ENCODE assay signal across 9 mouse cellular contexts in the genomic region with DNA sequence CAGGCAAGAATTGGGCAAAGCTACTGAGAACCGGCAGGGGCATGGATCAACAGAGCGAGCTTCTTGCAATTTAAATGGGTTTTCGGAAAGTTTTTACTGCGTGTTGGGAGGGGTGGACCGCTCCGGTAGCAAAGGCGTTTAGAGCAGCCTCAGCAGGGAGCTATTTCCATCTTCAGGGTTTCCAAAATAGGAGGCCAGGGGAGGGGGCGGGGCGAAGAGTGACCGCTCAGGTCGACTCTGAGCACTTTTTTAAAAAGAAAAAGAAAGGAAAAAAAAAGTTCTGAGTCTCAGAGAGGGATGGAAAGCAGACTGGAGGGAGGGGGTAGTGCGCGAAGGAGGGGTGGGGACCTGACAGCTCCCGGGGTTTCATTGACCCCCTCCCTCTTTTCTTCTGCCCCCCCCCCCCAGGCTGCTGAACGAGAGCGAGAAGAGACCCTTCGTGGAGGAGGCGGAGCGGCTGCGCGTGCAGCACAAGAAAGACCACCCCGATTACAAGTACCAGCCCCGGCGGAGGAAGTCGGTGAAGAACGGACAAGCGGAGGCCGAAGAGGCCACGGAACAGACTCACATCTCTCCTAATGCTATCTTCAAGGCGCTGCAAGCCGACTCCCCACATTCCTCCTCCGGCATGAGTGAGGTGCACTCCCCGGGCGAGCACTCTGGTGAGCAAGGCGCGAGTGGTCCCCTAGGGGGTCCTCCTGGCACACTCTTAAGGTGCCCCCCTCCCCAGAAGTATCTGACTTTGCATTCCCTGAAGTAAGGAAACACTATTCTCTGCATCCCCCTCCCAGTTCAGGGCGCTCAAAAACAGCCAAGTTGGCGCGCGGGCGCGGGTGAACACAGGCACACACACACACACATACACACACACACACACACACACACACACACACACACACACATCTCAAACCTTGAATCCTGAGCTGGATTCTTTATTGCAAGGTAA. TPM values are rescaled to one million over a fixed set of nuclear protein-coding genes. Genes with fewer than 3 reads are reported as not detected.
DNase-seq lines count a peak whose midpoint lies in the region; ATAC-seq lines count a peak whose summit lies in the region.
"Had no signal": no experiment of that assay in that cellular context is flagged by ENCODE, and none has a peak within 500 bp of the region (broad histone marks: within the 10 kb centered on the region; RNA-seq: fewer than 3 reads in every experiment).

No protein-coding gene starts in this region.

- no peaks in the 10 kb centered on the region for H3K9me3 ChIP-seq in intestine, embryonic 14.5 days (ENCODE audit: control insufficient read depth, low read length)
- H3K9me3 ChIP-seq in neural tube, embryonic 11.5 days (ENCODE audit: control insufficient read depth, low read length) = no peaks in the 10 kb centered on the region

- H3K27me3 ChIP-seq in intestine, embryonic 14.5 days (replicated peaks; ENCODE audit: control insufficient read depth, insufficient read depth, low read length) = peaks cover 55% of the 10 kb centered on the region
- peaks cover 8% of the 10 kb centered on the region; the same call in 1 of the 2 replicates for H3K27me3 ChIP-seq in neural tube, embryonic 11.5 days (ENCODE audit: control insufficient read depth, insufficient read depth, low read length)
- H3K27me3 ChIP-seq: CH12.LX had no signal

- peaks cover 10% of the 10 kb centered on the region for H3K4me1 ChIP-seq in intestine, embryonic 14.5 days (replicated peaks; ENCODE audit: control insufficient read depth, insufficient read depth, low read length)
- H3K4me1 ChIP-seq in neural tube, embryonic 11.5 days (ENCODE audit: control insufficient read depth, insufficient read depth, low read length) = peaks cover 30% of the 10 kb centered on the region

- peak overlapping the region; percentile 60 for H3K27ac ChIP-seq in intestine, embryonic 14.5 days (ENCODE audit: low read depth)
- peak overlapping the region; percentile 82 for H3K27ac ChIP-seq in neural tube, embryonic 11.5 days (ENCODE audit: low read depth, low read length)

- peak overlapping the region; percentile 57 for H3K4me3 ChIP-seq in intestine, embryonic 14.5 days (ENCODE audit: low read depth, low read length)
- H3K4me3 ChIP-seq in neural tube, embryonic 11.5 days (ENCODE audit: low read depth, low read length) = peak overlapping the region; percentile 66

- peak; percentile 17 to 21 for DNase-seq in cerebellum, postnatal 25 days
- DNase-seq in cerebellum, postnatal 36 days = no peak
- DNase-seq in urinary bladder, postnatal 14 days (ENCODE audit: low spot score) = peak; percentile 11
- no peak for DNase-seq in urinary bladder, adult 2 months (ENCODE audit: low spot score)
- peak; percentile 84 for DNase-seq in intestine, embryonic 14.5 days (ENCODE audit: low spot score)
- DNase-seq in neural tube, embryonic 11.5 days (ENCODE audit: low spot score) = peak; percentile 59
- no peak for DNase-seq in frontal cortex, postnatal 14 days (ENCODE audit: low spot score in 2 of 2)
- DNase-seq in cerebellum, adult 11-12 months = no peak

- WGBS in intestine, embryonic 14.5 days = 1% methylated on average over 42 of the region's 42 CpGs
- WGBS in neural tube, embryonic 11.5 days = under 1% methylated on average over 39 of the region's 42 CpGs

- peak overlapping the region; percentile 78 for H3K4me2 ChIP-seq in intestine, embryonic 14.5 days (ENCODE audit: low read length)
- peak overlapping the region; percentile 99 for H3K4me2 ChIP-seq in neural tube, embryonic 11.5 days (ENCODE audit: low read depth)

- peak overlapping the region; percentile 58 for H3K9ac ChIP-seq in intestine, embryonic 14.5 days (ENCODE audit: low read length)
- H3K9ac ChIP-seq in neural tube, embryonic 11.5 days (ENCODE audit: low read length) = peak overlapping the region; percentile 84

- H3K36me3 ChIP-seq in intestine, embryonic 14.5 days (ENCODE audit: control insufficient read depth, insufficient read depth, low read length) = no peaks in the 10 kb centered on the region
- 0 out of 2 replicates have a peak, but pooled peaks cover 2% of the 10 kb centered on the region for H3K36me3 ChIP-seq in neural tube, embryonic 11.5 days (ENCODE audit: control insufficient read depth, insufficient read depth, low read length)

- ATAC-seq in intestine, embryonic 14.5 days (replicated peaks; ENCODE audit: low FRiP score, low TSS enrichment, low read depth) = peak; percentile 10; the same call in 1 of the 2 replicates
- ATAC-seq in neural tube, embryonic 11.5 days (ENCODE audit: insufficient read depth, low FRiP score, low TSS enrichment) = no peak

RNA-seq across cellular contexts. Expression of a gene that starts 1.6 kb away (rescaled TPM):
- polyA plus RNA-seq in urinary bladder, adult 2 months (2012; rRNA removed) = 0.96 and 1.1 TPM in 2 replicates
- 38.9 and 44.9 TPM in 2 replicates for polyA plus RNA-seq in intestine, embryonic 14.5 days (2014; fragmentation: Nextera tagmentation; extraction: Ambion mirVana)
- 161 and 164 TPM in 2 replicates for polyA plus RNA-seq in neural tube, embryonic 11.5 days (2014; fragmentation: Nextera tagmentation; extraction: Ambion mirVana)

Comparison
In these comparisons a context has a peak if more than half of its experiments do, and no peak if none do; other contexts are left out.
1. DNase-seq: peak in cerebellum, postnatal 25 days (2 of 2), urinary bladder, postnatal 14 days (single experiment), intestine, embryonic 14.5 days (single experiment) and neural tube, embryonic 11.5 days (single experiment); none in cerebellum, postnatal 36 days (0 of 2), urinary bladder, adult 2 months (single experiment), frontal cortex, postnatal 14 days (0 of 2) and cerebellum, adult 11-12 months (single experiment).
2. RNA of a gene that starts 1.6 kb away (polyA plus RNA-seq): 161 to 164 TPM in neural tube, embryonic 11.5 days and 38.9 to 44.9 TPM in intestine, embryonic 14.5 days; 0.96 to 1.1 TPM in urinary bladder, adult 2 months; every median in the first group is over 10 times any median in the second.